Mouse (Mus musculus): ENCODE data around the gene Atraid. TPM values are rescaled to one million over a fixed set of nuclear protein-coding genes. Genes with fewer than 3 reads are reported as not detected.

The Atraid gene
- polyA plus RNA-seq (2012; rRNA removed): 28.8 and 31.0 TPM in 2 replicates
- polyA plus RNA-seq (2014; fragmentation: Nextera tagmentation; extraction: Ambion mirVana): 50.4 and 53.2 TPM in 2 replicates

GRCm38 (mm10) chr5:31047848-31048762 is at the start of gene Atraid:
Gene Atraid (plus strand): TSS chr5:31048312.
- peak within 1 kb of the TSS; percentile 89 for H3K4me2 ChIP-seq (ENCODE audit: low read depth)
- no peaks in the 10 kb centered on the region for H3K27me3 ChIP-seq (ENCODE audit: control insufficient read depth, insufficient read depth, low read length)
- H3K27ac ChIP-seq: peak within 1 kb of the TSS; percentile 79
- H3K9me3 ChIP-seq (ENCODE audit: control insufficient read depth, low read length): no peaks in the 10 kb centered on the region
- ATAC-seq (ENCODE audit: insufficient read depth): peak; percentile 95
- peaks cover 5 to 7% of the 10 kb centered on the region in 2 experiments for H3K4me1 ChIP-seq (replicated peaks; ENCODE audit: control insufficient read depth in 2 of 2, insufficient read depth in 2 of 2, low read length in 1 of 2)
- H3K4me3 ChIP-seq (ENCODE audit: insufficient read depth in 1 of 2, low read depth in 2 of 2, low read length in 2 of 2): peak within 1 kb of the TSS; percentile 76 to 80
- no peaks in the 10 kb centered on the region for H3K36me3 ChIP-seq (replicated peaks; ENCODE audit: control insufficient read depth, insufficient read depth, low read depth)
- peak within 1 kb of the TSS; percentile 65 for H3K9ac ChIP-seq (replicated peaks)
- under 1% methylated on average over 73 of the region's 73 CpGs for WGBS (ENCODE audit: insufficient replicate concordance)
- TF ChIP-seq EP300 (IDR thresholded peaks at IDR 0.05; ENCODE audit: low read depth) (no peak), CTCF (IDR thresholded peaks at IDR 0.05; ENCODE audit: low read depth) (peak; percentile 34; the same call in 1 of the 2 replicates)
- DNase-seq (ENCODE audit: low read depth in 3 of 3, low spot score in 3 of 3): peak; percentile 95 to 97 (median 95)

- Histone ChIP-seq H3K4me3 (ENCODE audit: insufficient read depth in 1 of 2, low read depth in 2 of 2, low read length in 2 of 2) (no peak overlapping the region), H3K4me1 (replicated peaks; ENCODE audit: control insufficient read depth in 2 of 2, insufficient read depth in 2 of 2, low read length in 1 of 2) (no peaks in the 10 kb centered on the region), H3K27ac (no peak overlapping the region), H3K36me3 (replicated peaks; ENCODE audit: control insufficient read depth, insufficient read depth, low read depth) (no peaks in the 10 kb centered on the region), H3K4me2 (ENCODE audit: low read depth) (no peak overlapping the region), H3K9ac (replicated peaks) (no peak overlapping the region), H3K27me3 (ENCODE audit: control insufficient read depth, insufficient read depth, low read length) (no peaks in the 10 kb centered on the region), H3K9me3 (ENCODE audit: control insufficient read depth, low read length) (no peaks in the 10 kb centered on the region)
- no peak for ATAC-seq (ENCODE audit: insufficient read depth)
- no peak for DNase-seq (ENCODE audit: low read depth in 3 of 3, low spot score in 3 of 3)
- TF ChIP-seq CTCF (IDR thresholded peaks at IDR 0.05; ENCODE audit: low read depth): no peak
- 52% methylated on average over 5 of the region's 5 CpGs for WGBS (ENCODE audit: insufficient replicate concordance)
Observed at GRCm38 (mm10) chr5:30999324-30999723, 48.8 kb upstream of the Atraid start.

GRCm38 (mm10) chr5:31000122-31000521 is 48.0 kb upstream of the Atraid start:
- Histone ChIP-seq H3K4me2 (ENCODE audit: low read depth) (no peak overlapping the region), H3K4me1 (replicated peaks; ENCODE audit: control insufficient read depth in 2 of 2, insufficient read depth in 2 of 2, low read length in 1 of 2) (no peaks in the 10 kb centered on the region), H3K9me3 (ENCODE audit: control insufficient read depth, low read length) (no peaks in the 10 kb centered on the region), H3K36me3 (replicated peaks; ENCODE audit: control insufficient read depth, insufficient read depth, low read depth) (no peaks in the 10 kb centered on the region), H3K27me3 (ENCODE audit: control insufficient read depth, insufficient read depth, low read length) (no peaks in the 10 kb centered on the region), H3K9ac (replicated peaks) (no peak overlapping the region), H3K27ac (no peak overlapping the region), H3K4me3 (ENCODE audit: insufficient read depth in 1 of 2, low read depth in 2 of 2, low read length in 2 of 2) (no peak overlapping the region)
- 54% methylated on average over 7 of the region's 7 CpGs for WGBS (ENCODE audit: insufficient replicate concordance)
- ATAC-seq (ENCODE audit: insufficient read depth): no peak
- TF ChIP-seq EP300 (IDR thresholded peaks at IDR 0.05; ENCODE audit: low read depth): no peak
- no peak for TF ChIP-seq CTCF (IDR thresholded peaks at IDR 0.05; ENCODE audit: low read depth)
- DNase-seq (ENCODE audit: low read depth in 3 of 3, low spot score in 3 of 3): no peak

GRCm38 (mm10) chr5:31000993-31001392 is 47.1 kb upstream of the Atraid start:
- Histone ChIP-seq H3K27me3 (ENCODE audit: control insufficient read depth, insufficient read depth, low read length) (no peaks in the 10 kb centered on the region), H3K9me3 (ENCODE audit: control insufficient read depth, low read length) (no peaks in the 10 kb centered on the region), H3K4me2 (ENCODE audit: low read depth) (no peak overlapping the region), H3K4me1 (replicated peaks; ENCODE audit: control insufficient read depth in 2 of 2, insufficient read depth in 2 of 2, low read length in 1 of 2) (no peaks in the 10 kb centered on the region), H3K36me3 (replicated peaks; ENCODE audit: control insufficient read depth, insufficient read depth, low read depth) (no peaks in the 10 kb centered on the region), H3K4me3 (ENCODE audit: insufficient read depth in 1 of 2, low read depth in 2 of 2, low read length in 2 of 2) (no peak overlapping the region), H3K27ac (no peak overlapping the region), H3K9ac (replicated peaks) (no peak overlapping the region)
- 55% methylated on average over 2 of the region's 2 CpGs for WGBS (ENCODE audit: insufficient replicate concordance)
- ATAC-seq (ENCODE audit: insufficient read depth) (no peak), DNase-seq (ENCODE audit: low read depth in 3 of 3, low spot score in 3 of 3) (no peak)
- TF ChIP-seq CTCF (IDR thresholded peaks at IDR 0.05; ENCODE audit: low read depth): no peak
- no peak for TF ChIP-seq EP300 (IDR thresholded peaks at IDR 0.05; ENCODE audit: low read depth)

- Histone ChIP-seq H3K4me3 (ENCODE audit: insufficient read depth in 1 of 2, low read depth in 2 of 2, low read length in 2 of 2) (no peak overlapping the region), H3K4me1 (replicated peaks; ENCODE audit: control insufficient read depth in 2 of 2, insufficient read depth in 2 of 2, low read length in 1 of 2) (no peaks in the 10 kb centered on the region), H3K27ac (no peak overlapping the region), H3K4me2 (ENCODE audit: low read depth) (no peak overlapping the region), H3K36me3 (replicated peaks; ENCODE audit: control insufficient read depth, insufficient read depth, low read depth) (no peaks in the 10 kb centered on the region), H3K9ac (replicated peaks) (no peak overlapping the region), H3K27me3 (ENCODE audit: control insufficient read depth, insufficient read depth, low read length) (no peaks in the 10 kb centered on the region), H3K9me3 (ENCODE audit: control insufficient read depth, low read length) (no peaks in the 10 kb centered on the region)
- WGBS (ENCODE audit: insufficient replicate concordance): 67% methylated on average over 4 of the region's 4 CpGs
- DNase-seq (ENCODE audit: low read depth in 3 of 3, low spot score in 3 of 3): no peak
- TF ChIP-seq CTCF (IDR thresholded peaks at IDR 0.05; ENCODE audit: low read depth) (peak; percentile 39; the same call in 1 of the 2 replicates), EP300 (IDR thresholded peaks at IDR 0.05; ENCODE audit: low read depth) (no peak)
- ATAC-seq (ENCODE audit: insufficient read depth): no peak
Observed at GRCm38 (mm10) chr5:31001560-31001959, 46.6 kb upstream of the Atraid start.
